Mouse (Mus musculus) frontal cortex, postnatal 25 days (tissue): ENCODE measurements around the gene Timm13.
A peak's percentile ranks its signal among the peaks of the same experiment; 100 is the strongest.

Source experiments
- DNase-seq, 2 experiments: peaks; one replicate each; pipeline ENCODE4 v3.0.0; 2022; ENCODE audit warnings: low spot score in 2 of 2

The Timm13 gene

DNA sequence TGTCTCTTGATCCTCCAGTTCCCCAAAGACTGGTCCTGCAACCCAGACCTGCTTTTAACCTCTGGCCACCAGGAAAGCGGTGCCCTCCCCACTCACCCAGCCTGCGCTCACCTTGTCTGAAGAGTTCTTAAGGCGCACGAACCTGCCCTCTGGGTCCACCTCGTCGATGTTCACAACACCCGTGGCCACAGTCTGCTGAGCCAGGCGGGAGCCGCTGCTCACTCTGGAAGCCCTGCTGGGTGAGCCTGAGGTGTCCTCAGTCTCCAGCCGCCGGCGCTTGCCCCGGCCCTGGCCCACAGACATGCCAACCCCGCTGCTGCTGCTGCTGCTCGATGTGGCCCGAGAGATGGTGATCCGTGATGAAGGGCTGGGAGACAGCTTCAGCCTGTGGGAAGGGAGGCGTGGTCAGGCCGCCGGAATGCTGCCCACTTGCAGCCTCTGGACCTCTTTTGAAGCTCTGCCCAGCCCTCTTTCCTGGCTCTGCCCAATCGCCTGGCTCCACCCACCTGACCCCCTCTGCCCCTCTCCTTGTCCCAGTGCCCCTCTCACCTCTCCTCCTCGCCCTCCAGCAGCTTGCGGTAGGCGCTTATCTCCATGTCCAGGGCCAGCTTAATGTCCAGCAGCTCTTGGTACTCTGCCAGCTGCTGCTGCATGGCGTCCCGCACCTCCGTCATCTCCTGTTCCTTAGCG is 3.4 kb upstream of the Timm13 start:
- no peak for DNase-seq

DNA sequence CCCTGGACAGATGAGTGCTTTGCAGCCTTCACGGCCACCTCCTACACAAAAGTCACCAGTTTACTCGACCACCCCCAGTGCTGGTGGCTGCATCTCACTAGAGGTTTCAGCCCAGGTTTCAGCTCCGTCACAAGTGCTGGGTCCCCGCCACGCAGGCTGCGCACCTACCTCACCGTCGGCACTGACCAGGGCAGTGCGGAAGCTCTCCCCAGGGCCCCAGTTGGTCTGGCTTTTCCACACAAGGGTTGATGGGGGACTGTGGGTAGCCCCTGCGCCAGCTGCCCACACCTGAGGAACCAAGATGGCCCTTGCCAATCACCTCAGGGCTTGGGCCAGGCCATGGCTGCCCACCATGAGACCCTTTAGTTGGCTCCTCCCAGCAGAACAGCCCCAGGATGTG is 2.5 kb upstream of the Timm13 start:
- DNase-seq, result no peak

DNA sequence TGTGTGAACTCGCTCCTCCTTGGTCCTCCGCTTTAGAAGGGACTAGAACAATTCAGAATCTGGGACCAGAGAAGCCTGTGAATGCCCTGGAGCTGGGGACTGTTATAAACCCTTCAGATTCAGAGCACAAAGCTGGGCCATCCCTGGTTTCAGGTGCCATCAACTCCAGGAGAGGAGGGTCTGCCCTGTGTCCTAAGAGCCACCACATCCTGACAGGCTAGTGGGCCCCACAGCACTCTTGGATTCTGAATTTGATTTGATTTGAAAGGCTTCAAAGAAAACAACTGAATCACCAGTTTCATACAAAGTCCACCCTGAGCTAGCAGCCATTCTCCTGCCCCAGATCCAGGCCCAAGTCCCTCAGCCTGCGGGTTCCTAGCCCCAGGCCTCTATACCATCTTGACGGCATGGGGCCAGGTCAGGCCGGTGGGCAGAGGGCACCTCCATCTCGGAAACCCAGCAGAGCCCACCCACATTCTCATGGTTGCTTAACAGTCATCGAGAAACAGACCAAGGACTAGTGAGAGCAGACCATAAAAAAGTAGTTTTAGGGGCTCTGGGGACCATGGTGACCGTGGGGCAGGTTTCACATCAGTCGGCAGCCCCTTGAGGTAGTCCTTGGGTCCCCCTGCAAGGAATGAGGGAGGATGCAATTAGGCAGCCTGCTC is 1.6 kb upstream of the Timm13 start:
- no peak for DNase-seq

DNA sequence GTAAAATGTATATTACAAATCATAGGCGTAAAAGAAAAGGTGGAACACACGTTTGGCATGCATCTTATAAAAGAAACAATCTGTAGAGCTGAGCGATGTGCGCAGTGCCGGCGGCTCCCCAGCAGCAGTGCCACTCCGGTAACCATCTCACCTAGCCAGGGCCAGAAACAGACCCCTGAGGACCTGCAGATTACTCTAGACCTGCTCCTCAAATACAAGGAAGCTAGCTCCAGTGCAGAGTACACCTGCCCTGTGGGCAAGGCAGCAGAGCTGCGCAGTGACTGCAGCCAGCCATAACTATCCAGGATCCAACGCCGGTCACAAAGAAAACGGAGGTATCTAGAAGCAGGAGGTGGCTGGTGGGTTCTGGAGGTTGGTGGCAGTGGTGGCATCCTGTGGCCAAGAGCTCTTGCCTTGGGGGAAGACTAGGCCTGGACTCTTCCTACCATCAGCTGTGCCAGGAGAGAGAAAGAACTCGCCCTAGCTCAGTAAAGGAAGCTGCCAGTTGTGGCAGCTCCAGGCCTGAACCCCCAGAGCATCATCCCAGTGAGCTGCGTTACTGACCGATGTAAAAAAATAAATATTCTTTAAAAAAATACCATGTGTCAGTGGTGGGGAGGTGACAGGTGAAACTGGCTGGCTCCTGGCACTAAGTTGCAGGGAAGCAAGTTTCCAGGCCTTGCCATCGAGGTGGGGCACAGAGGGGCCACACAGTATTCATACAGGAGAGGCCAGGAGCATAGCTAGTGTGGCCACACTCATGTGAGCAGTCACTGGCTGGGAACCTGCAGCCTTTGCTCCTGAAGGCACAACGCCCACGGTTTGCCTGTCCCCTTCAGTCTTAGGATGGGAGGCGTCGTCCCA is 872 bp upstream of the Timm13 start:
- no peak for DNase-seq

DNA sequence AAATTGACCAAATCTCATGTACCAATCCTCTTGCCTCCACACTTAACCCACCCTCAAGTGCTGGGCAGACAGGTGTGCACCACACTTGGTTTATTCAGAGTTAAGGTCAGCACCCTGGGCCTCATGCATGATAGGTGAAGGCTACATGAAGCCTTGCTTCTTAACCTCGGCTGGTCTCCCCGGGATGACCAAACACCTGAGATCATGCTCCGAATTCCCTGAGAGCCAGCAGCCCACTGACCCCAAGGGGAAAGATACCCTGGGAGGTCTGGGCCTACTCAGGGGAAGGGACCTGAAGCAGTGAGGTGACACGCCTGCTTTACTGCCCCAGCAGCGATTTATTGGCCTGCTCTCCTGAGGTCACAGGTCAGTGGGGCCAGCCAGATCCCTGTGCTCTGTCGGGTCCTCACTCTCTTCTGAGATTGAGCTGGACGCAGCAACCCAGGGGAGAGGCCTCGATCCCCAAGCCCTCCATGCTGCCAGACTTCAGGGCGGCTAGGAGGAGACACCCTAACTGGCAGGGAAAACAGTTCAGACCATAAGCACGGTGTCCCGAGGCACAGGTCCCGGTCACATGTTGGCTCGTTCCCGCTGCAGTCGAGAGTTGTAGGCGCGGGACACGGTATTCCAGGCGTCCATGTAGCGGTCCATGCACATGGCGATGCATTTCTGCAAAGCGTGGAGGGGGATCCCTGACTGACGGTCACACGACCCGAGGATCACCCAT is 1.0 kb downstream of the Timm13 start:
- no peak for DNase-seq

DNA sequence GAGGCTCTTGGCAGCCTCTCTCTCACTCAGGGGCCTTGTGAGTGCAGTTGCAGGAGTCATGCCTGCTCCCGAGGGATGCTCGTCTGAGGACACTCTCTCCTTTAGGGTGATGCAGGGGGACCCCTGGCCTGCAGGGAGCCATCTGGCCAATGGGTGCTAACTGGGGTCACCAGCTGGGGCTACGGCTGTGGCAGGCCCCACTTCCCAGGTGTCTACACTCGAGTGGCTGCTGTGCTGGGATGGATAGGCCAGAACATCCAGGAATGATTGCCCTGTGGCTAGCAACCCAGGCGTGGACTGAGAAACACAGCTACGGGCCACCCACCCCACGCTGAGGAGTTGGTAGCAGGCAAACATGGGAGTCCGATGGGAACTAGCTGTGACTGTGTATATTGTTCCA is 1.7 kb downstream of the Timm13 start:
- no peak for DNase-seq

DNA sequence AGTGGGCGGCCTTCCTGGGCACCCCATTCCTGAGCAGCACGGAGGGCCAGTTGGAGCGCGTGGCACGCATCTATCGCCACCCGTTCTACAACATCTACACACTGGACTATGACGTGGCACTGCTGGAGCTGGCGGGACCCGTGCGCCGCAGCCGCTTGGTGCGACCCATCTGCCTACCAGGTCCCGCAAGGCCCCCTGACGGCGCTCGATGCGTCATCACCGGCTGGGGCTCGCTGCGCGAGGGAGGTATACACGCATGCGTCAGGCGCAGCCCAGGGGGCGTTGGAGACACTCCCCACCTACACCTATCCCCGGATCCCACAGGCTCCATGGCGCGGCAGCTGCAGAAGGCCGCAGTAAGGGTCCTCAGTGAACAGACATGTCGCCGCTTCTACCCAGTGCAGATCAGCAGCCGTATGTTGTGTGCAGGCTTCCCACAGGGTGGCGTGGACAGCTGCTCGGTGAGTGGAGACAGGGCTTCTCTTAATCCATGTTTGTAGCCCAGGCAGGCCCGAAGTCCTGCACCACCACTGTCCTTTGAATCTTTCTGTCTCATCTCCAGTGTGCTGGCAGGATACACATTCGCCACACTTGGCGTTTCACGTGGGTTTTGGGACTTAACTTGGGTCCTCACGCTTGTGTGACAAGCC is 2.8 kb downstream of the Timm13 start:
- DNase-seq, result peak; percentile 29 to 49

DNA sequence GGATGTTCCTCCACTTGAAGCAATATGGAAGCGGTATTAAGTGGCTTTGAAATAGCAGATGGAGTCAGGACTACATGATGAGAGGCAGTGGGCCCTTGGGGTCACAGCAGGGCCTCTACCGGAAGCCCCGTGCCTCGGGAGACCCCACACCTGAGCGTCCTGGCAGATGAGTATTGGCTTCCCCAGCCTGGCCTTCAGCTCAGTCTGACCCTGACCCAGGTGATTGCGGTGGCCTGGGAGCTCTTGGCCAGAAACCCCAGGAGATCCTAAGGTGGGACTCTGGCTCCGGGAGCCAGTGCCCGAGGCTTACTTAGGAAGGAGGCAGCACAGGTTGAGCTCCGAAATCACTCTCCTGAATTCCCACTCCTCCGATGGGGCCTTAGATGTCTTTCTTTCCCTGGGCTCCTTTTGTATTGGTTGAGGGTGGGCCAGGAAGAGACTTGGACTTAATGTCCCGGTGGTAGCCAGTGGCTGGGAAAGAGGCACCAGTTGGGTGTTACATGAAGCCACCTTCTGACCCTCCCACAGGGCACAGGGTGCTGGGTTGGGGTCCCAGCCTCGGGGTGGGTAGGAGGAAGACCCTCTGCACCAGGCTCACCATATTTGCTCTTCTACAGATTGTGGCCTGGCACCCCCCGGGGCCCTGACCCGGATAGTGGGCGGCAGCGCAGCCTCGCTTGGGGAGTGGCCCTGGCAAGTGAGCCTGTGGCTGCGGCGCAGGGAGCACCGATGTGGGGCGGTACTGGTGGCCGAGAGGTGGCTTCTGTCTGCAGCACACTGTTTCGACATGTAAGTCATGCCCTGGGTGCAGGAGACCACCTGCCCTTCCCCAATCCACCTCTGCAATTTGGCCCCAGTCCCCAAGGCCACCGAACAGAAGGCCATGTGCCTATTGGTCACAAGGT is 3.9 kb downstream of the Timm13 start:
- DNase-seq, result no peak

DNA sequence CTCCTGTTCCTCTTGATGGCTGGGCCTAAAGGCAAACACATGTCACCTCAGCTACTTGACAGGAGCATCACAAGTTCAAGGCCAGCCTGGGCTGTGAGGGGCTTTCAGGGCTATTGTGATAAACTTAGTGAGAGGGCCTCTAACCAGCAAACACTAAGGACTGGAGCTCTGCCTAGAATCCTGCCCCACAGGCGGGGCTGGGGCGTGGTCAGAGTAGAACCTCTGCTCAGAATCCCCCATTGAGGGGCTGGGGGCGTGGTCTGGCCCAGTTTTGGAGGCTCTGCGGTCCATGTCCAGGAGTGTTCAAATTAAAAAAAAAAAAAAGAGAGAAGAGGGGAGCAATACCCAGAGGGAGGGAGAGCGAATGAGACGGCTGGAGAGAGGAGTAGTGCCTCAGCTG is 5.1 kb downstream of the Timm13 start:
- no peak for DNase-seq

DNA sequence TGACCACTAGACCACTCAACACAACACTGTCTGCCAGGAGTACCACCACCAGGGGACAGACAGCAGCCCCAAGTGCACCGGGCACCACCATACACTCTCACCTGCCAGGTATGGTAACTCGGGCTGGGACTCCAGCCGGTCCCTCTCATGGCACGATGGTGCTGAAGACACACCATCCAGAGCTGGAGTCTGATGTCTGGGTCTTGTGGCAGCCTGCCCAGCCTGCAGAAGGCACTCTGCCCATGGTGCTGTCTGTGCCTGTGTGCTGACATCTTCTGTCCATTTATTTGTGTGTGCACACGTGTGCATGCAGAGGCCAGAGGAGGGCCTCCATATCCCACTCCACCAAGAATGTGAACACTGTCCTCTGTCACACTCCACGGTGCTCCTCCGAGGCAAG is 5.7 kb downstream of the Timm13 start:
- DNase-seq, result no peak

DNA sequence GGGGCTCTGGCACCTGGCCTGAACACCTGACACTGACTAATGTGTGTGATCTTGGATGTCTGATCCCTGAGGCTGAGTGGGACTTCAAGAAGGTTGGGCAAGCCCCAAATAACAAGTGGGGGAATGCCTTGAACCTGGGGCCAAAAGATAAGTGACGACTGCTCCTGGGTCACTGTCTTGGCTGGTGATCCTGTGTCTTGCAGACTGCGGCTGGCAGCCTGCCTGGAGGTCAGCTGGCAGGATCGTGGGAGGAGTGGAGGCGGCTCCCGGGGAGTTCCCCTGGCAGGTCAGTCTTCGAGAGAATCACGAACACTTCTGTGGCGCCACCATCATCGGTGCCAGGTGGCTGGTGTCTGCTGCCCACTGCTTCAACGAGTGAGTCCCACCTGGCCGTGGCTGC is 13.6 kb downstream of the Timm13 start:
- DNase-seq, result no peak

DNA sequence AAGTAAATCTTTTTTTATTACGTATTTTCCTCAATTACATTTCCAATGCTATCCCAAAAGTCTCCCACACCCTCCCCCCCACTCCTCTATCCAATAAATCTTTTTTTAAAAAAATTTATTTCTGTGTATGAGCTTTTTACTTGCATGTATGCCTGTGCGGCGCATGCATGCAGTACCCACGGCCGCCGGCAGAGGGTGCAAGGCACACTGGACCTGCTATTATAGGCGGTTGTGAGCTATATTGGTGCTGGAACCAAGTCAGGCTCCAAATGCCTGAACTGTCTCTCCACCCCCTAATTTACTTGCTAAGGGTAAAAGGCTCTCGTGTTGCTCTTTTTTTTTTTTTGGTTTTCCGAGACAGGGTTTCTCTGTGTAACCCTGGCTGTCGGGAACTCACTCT is 19.5 kb downstream of the Timm13 start:
- peak; percentile 44 to 61 for DNase-seq

DNA sequence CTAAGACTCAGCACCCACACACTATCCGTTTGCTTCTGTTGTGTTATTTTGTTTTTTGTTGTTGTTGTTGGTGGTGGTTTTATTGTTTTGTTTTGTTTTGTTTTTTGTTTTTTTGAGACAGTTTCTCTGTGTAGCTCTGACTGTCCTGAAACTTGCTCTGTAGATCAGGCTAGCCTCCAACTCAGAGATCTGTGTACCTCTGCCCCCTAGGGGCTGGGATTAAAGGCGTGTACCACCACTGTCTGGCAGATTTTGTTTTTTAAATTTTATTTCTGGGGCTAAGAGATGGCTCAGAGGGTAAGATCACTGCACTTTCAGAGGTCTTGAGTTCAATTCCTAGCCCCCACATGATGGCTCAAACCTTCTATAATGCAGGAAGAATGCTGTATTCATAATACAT is 19.9 kb downstream of the Timm13 start:
- DNase-seq, result no peak

DNA sequence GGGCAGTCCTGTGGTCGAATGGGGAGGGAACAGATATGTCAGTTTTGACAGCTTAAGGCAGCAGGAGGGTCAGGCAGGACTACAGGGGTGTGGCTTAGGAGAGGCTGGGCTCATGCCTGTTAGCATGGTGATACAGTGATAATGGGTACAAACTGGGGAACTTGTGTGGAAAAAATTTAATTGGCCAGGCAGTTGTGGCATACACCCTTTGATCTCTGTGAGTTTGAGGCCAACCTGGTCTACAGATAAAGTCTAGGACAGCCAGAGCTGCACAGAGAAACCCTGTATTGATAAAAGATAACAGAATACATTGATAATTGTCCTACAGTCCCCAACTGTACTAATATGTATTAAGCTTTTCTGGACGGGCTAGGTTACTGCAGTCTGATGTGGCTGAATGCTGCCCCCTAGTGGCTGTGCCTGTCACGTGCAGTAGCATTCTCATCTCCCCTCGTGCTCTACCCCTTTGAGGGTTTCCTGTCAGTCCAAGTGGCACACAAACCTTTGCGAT is 20.6 kb downstream of the Timm13 start:
- no peak for DNase-seq

DNA sequence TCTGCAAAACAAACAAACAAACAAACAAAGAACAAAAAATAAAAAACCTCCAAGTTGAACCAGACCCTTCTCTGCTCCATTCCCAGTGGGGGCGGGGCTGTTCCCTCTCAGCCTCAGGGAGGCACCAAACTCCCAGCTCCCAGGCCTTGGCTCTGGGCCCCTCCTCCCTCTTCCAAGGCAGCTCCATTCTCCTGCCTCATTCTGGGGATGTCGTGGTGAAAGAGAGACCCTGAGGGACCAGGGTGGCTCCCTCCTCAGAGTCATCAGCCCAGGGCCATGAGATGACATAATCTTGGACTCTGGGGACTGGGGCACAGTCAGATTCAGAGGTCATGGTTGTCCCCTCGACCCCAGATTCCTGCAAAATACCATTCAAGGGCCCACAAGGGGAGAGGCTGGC is 24.2 kb downstream of the Timm13 start:
- DNase-seq, result no peak

DNA sequence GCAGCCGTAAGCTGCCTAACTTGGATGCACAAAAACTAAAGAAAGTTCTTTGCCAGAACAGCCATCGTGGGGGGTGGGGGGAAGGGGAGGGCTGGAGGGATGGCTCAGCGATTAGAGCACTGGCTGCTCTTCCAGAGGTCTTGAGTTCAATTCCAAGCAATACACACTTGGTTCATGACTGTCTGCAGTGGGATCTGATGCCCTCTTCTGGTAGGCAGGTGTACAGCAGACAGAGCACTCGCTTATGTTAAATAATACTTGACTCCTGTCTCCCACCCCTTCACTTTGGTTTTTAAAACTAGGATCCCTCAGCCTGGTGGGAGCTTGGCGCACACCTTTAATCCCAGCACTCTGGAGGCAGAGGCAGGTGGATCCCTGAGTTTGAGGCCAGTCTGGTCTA is 24.7 kb downstream of the Timm13 start:
- DNase-seq, result no peak

DNA sequence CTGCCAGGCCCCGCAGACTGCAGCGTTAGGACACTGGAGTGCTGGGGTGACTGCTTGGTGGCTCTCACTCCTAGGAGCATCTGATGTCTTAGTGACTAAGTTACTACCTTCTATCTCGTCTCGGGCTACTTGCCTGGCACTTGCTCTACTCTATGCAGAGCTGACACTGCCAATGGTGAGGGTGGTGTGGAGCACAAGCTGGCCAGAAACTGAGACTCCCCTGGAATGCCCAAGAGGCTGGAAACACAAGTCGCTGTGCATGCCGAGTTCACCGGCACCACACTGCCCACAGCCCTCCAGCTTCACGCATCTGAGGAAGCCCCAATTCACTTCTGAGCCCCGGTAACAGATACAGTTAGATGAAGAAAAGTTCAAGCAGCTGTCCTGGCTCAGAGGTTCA is 26.7 kb downstream of the Timm13 start:
- DNase-seq, result no peak

DNA sequence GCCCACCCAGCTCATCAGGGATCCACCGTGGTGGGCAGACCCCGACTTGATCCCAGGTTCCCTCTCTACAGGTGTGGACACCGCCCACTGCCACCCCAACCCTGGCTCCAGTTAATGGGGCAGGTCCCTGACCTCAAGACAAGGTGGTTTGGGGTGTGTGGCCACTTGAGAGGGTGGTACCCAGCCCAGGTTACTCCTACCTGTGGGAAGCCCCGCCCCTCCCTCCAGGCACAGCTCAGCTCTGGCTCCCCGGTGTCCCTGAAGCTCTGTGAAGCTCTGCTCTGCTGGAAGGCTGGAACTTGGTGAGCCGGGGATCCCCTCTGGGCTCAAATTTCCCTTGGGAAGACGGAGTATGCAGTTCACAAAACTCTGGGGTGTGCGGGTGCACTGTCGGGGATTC is 29.2 kb downstream of the Timm13 start, which contains the start of gene Tmprss9:
Gene Tmprss9 (plus strand): TSS at position 268 of the 400 bp plus-strand sequence.
- DNase-seq, result no peak

DNA sequence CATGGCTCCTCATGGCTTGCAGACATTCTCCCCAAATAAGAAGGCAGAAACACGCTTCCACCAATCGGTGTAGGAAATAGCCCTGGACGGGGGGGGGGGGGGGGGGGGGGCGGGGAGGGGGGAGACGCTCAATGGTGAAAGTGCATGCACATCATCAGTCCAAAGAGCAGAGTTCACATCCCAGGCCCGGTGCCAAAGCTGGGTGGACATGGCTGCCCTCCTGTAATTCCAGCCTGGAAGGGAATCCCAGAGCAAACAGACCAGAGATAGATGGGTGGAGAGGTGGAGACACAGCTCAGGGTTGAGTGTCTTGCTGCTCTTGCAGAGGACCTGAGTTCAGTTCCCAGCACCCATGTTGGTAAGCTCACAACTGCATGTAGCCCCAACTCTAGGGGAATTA is 29.8 kb downstream of the Timm13 start:
- no peak for DNase-seq

DNA sequence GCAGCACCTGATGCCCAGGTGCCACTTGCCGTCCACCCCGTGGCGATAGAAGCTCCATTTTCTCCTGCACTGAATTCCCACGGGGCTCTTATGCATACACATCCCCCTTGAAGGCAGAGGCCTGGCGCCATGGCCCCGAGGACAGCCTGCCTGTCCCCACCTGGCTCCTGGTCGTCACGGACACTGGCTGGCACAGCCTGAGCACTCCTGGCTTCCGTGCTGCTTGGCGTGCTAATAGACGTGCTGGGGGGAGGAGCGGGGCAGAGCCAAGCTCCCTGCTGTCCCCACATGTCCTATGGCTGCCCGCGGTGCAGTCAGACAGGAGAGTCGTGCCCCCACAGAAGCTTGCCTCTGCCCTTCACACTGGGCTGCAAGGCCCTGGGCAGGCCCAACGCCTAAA is 36.3 kb downstream of the Timm13 start:
- no peak for DNase-seq
